Mouse (Mus musculus) spleen, adult 2 months (tissue): ENCODE measurements at regions not wholly inside any gene's neighbourhood (a gene's known extent, or its start where the extent isn't known, plus 50 kb on each side); places are given as distances from the start of the nearest gene placed in this dataset.

Source experiments
- CTCF ChIP-seq: fragments of 200-500 bp; IDR thresholded peaks from 2 replicates; pipeline ENCODE4 v1.5.1; 2011; ENCODE audit warnings: mild to moderate bottlenecking, inconsistent platforms; ENCODE audit not compliant: insufficient read depth, insufficient read length, insufficient replicate concordance; ENCODE audit errors: extremely low read depth
- POLR2A ChIP-seq: fragments of 200-500 bp; IDR thresholded peaks from 2 replicates; pipeline ENCODE4 v1.6.1; 2011; ENCODE audit warnings: low read depth, low read length, inconsistent platforms

- no peak for TF ChIP-seq CTCF
- no peak for TF ChIP-seq POLR2A
These were observed 71.7 kb upstream of the Ccdc39 start for GRCm38 (mm10) chr3:33915777-33916176.
